Mouse (Mus musculus) erythroid progenitor cell, adult 5-6 weeks (primary cell): ENCODE measurements around the gene Tmem189. TPM values are rescaled to one million over a fixed set of nuclear protein-coding genes. Genes with fewer than 3 reads are reported as not detected.

Experiments
- ATAC-seq: replicated peaks from 2 replicates; pipeline ENCODE4 v1.8.0; 2016; ENCODE audit warnings: moderate number of reproducible peaks, mild to moderate bottlenecking, moderate TSS enrichment, inconsistent platforms; ENCODE audit not compliant: poor library complexity, low FRiP score, severe bottlenecking
- total RNA-seq, 2 experiments: library from RNA; stranded (forward) in 1 of 2; stranded (reverse) in 1 of 2; fragments of 150-400 nt in 1 of 2; fragments of 186-747, 209-891 nt in 1 of 2; gene quantifications; 2 replicates each; pipeline versions ENCODE4 v1.2.3 to v1.2.4; 2015 to 2017; ENCODE audit warnings: low replicate concordance in 2 of 2

The Tmem189 gene
- total RNA-seq, 2 experiments from 2014 or later, result 19.5 to 23.9 TPM

- ATAC-seq, result no peak
These were observed 89.7 kb downstream of the Tmem189 start for GRCm38 (mm10) chr2:167599917-167600316.

- no peak for ATAC-seq
These were observed 90.4 kb downstream of the Tmem189 start for GRCm38 (mm10) chr2:167599195-167599594.

GRCm38 (mm10) chr2:167597492-167598186 lies 92.0 kb downstream of the Tmem189 start:
- ATAC-seq, result no peak

GRCm38 (mm10) chr2:167596726-167597491 lies 92.7 kb downstream of the Tmem189 start:
- ATAC-seq, result no peak

GRCm38 (mm10) chr2:167596262-167596661 lies 93.4 kb downstream of the Tmem189 start:
- ATAC-seq, result no peak

- ATAC-seq, result no peak
These were observed 93.9 kb downstream of the Tmem189 start for GRCm38 (mm10) chr2:167595761-167596171.

- no peak for ATAC-seq
These were observed 95.1 kb downstream of the Tmem189 start for GRCm38 (mm10) chr2:167594444-167594934.

- ATAC-seq, result no peak
These were observed 95.9 kb downstream of the Tmem189 start for GRCm38 (mm10) chr2:167593551-167594250.

Other genes with a start within 250 kb of the Tmem189 start
- gene Rnf114, start 197.2 kb downstream of the Tmem189 start, total RNA-seq (2015; ENCODE audit: low replicate concordance), result 24.1 and 33.5 TPM in 2 replicates
- 10.2 and 17.8 TPM in 2 replicates for gene Rnf114, start 197.2 kb downstream of the Tmem189 start, total RNA-seq (2017; ENCODE audit: low replicate concordance)
- gene Spata2, start 196.9 kb downstream of the Tmem189 start, total RNA-seq (2015; ENCODE audit: low replicate concordance), result 7.5 and 8.6 TPM in 2 replicates
- 5.4 and 7.4 TPM in 2 replicates for gene Spata2, start 196.9 kb downstream of the Tmem189 start, total RNA-seq (2017; ENCODE audit: low replicate concordance)
- gene Snai1, start 151.6 kb downstream of the Tmem189 start, total RNA-seq (2015; ENCODE audit: low replicate concordance), result not detected in 2 replicates
- not detected in 2 replicates for gene Snai1, start 151.6 kb downstream of the Tmem189 start, total RNA-seq (2017; ENCODE audit: low replicate concordance)
- gene Ube2v1, start 57.7 kb downstream of the Tmem189 start, total RNA-seq (2015; ENCODE audit: low replicate concordance), result 186 and 189 TPM in 2 replicates
- gene Ube2v1, start 57.7 kb downstream of the Tmem189 start, total RNA-seq (2017; ENCODE audit: low replicate concordance), result 82.3 and 114 TPM in 2 replicates
- gene Gm20431, start 28.3 kb downstream of the Tmem189 start, total RNA-seq (2015; ENCODE audit: low replicate concordance), result not detected in 2 replicates
- gene Gm20431, start 28.3 kb downstream of the Tmem189 start, total RNA-seq (2017; ENCODE audit: low replicate concordance), result not detected in 2 replicates
- 6.3 and 6.5 TPM in 2 replicates for gene Cebpb, start 907 bp downstream of the Tmem189 start, total RNA-seq (2015; ENCODE audit: low replicate concordance)
- 4.4 and 8.4 TPM in 2 replicates for gene Cebpb, start 907 bp downstream of the Tmem189 start, total RNA-seq (2017; ENCODE audit: low replicate concordance)
- 5.0 and 6.1 TPM in 2 replicates for gene Ptpn1, start 242.2 kb upstream of the Tmem189 start, total RNA-seq (2015; ENCODE audit: low replicate concordance)
- gene Ptpn1, start 242.2 kb upstream of the Tmem189 start, total RNA-seq (2017; ENCODE audit: low replicate concordance), result 4.3 and 13.9 TPM in 2 replicates